Mouse (Mus musculus): ENCODE results near the gene Sacs.

The Sacs gene

DNA sequence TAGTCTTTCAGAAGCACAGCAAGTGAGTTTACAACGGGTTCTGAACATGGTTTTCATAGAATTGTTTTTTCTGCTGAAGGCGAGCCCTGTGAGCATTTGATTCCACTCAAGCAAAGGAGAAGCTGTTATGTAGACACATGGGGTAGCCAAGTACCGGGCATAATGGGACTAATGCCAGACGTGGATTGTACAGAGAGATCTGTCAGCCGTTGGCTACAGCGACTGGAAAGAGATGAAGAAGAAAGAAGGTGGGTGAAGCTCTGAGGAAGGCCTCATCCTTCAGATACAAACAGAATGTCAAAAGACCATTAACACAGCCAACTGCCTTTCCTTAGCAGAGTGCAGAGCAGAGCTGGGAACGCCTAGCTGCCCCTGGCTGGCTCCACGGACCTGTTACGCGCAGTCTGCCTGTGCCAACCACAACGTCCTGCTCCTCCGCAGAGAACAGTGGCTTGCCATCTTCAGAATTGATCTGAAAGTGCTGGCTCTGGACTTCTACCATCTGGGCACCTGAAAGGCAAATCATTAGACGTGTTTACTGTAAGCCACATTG, 93.8 kb downstream of the Sacs start:
- Histone ChIP-seq H3K27me3 (ENCODE audit: insufficient read depth, low read length) (no peaks in the 10 kb centered on the region), H3K36me3 (ENCODE audit: insufficient read depth, low read length) (no peaks in the 10 kb centered on the region), H3K9me3 (ENCODE audit: low read length) (no peaks in the 10 kb centered on the region), H3K4me3 (replicated peaks; ENCODE audit: low read length) (no peak overlapping the region), H3K4me1 (replicated peaks; ENCODE audit: low read depth, low read length) (peaks cover 8% of the 10 kb centered on the region)
- TF ChIP-seq NANOG (IDR thresholded peaks at IDR 0.05; ENCODE audit: borderline replicate concordance, low read length) (no peak), CTCF (conservative IDR thresholded peaks at IDR 0.05; ENCODE audit: low read length) (no peak), POU5F1 (IDR thresholded peaks at IDR 0.05; ENCODE audit: borderline replicate concordance, low read length) (no peak)

GRCm38 (mm10) chr14:61235846-61236474, 97.7 kb downstream of the Sacs start:
- no peaks in the 10 kb centered on the region for H3K36me3 ChIP-seq (ENCODE audit: insufficient read depth, low read length)
- H3K9me3 ChIP-seq (ENCODE audit: low read length), result no peaks in the 10 kb centered on the region
- no peaks in the 10 kb centered on the region for H3K27me3 ChIP-seq (ENCODE audit: insufficient read depth, low read length)
- H3K4me1 ChIP-seq (replicated peaks; ENCODE audit: low read depth, low read length), result peaks cover 17% of the 10 kb centered on the region
- H3K4me3 ChIP-seq (replicated peaks; ENCODE audit: low read length), result no peak overlapping the region
- TF ChIP-seq NANOG (IDR thresholded peaks at IDR 0.05; ENCODE audit: borderline replicate concordance, low read length) (no peak), POU5F1 (IDR thresholded peaks at IDR 0.05; ENCODE audit: borderline replicate concordance, low read length) (no peak), CTCF (conservative IDR thresholded peaks at IDR 0.05; ENCODE audit: low read length) (no peak)

GRCm38 (mm10) chr14:61237101-61237654, 98.9 kb downstream of the Sacs start:
- no peaks in the 10 kb centered on the region for H3K27me3 ChIP-seq (ENCODE audit: insufficient read depth, low read length)
- H3K4me1 ChIP-seq (replicated peaks; ENCODE audit: low read depth, low read length), result peaks cover 17% of the 10 kb centered on the region
- TF ChIP-seq POU5F1 (IDR thresholded peaks at IDR 0.05; ENCODE audit: borderline replicate concordance, low read length), result no peak
- no peak; the same call in 1 of the 2 replicates for TF ChIP-seq NANOG (IDR thresholded peaks at IDR 0.05; ENCODE audit: borderline replicate concordance, low read length)
- TF ChIP-seq CTCF (conservative IDR thresholded peaks at IDR 0.05; ENCODE audit: low read length), result no peak
- no peaks in the 10 kb centered on the region for H3K9me3 ChIP-seq (ENCODE audit: low read length)
- H3K36me3 ChIP-seq (ENCODE audit: insufficient read depth, low read length), result no peaks in the 10 kb centered on the region
- H3K4me3 ChIP-seq (replicated peaks; ENCODE audit: low read length), result no peak overlapping the region

DNA sequence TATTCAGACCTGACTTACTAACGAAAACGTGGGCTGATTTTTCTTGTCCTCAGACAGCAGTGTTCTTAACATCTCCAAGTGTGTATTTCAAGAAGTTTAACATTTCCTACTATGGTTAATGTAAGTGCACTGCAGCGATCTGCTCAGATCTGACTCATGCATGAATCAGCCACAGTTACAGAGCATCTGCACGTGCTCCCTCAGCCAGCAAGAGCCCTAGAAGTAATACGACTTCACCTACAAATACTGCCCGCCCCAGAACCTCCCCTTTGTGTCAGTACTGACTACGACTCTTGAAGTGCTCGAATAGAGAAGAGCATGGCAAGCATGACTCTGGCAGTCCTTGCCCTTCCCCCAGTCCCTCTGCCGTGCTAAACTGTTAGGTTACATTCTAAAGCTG, 100.5 kb downstream of the Sacs start:
- Histone ChIP-seq H3K9me3 (ENCODE audit: low read length) (no peaks in the 10 kb centered on the region), H3K36me3 (ENCODE audit: insufficient read depth, low read length) (no peaks in the 10 kb centered on the region), H3K4me3 (replicated peaks; ENCODE audit: low read length) (no peak overlapping the region), H3K27me3 (ENCODE audit: insufficient read depth, low read length) (no peaks in the 10 kb centered on the region), H3K4me1 (replicated peaks; ENCODE audit: low read depth, low read length) (peaks cover 17% of the 10 kb centered on the region)
- TF ChIP-seq POU5F1 (IDR thresholded peaks at IDR 0.05; ENCODE audit: borderline replicate concordance, low read length) (no peak), NANOG (IDR thresholded peaks at IDR 0.05; ENCODE audit: borderline replicate concordance, low read length) (no peak), CTCF (conservative IDR thresholded peaks at IDR 0.05; ENCODE audit: low read length) (no peak)

DNA sequence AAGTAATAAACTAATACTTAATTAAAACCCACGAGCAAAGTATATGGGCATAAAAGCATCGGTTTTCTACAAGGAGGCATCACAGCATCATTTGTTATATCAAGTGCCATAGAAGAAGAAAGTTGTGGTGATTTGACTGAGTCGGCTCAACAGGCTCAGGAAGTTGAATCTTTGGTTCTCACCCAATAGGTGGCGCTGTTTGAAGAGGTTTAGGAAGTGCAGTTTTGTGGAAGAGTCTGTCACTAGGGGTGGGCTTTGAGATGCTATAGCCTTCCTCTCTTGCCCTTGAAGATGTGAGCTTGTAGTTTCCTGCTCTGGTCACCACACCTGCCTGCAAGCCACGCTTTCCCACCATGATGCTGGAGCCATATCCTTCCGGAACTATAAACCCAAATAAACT, 104.4 kb downstream of the Sacs start:
- no peaks in the 10 kb centered on the region for H3K9me3 ChIP-seq (ENCODE audit: low read length)
- TF ChIP-seq NANOG (IDR thresholded peaks at IDR 0.05; ENCODE audit: borderline replicate concordance, low read length), result no peak
- TF ChIP-seq CTCF (conservative IDR thresholded peaks at IDR 0.05; ENCODE audit: low read length), result peak; percentile 24
- peaks cover 4% of the 10 kb centered on the region; the same call in 1 of the 2 replicates for H3K4me1 ChIP-seq (replicated peaks; ENCODE audit: low read depth, low read length)
- no peaks in the 10 kb centered on the region for H3K36me3 ChIP-seq (ENCODE audit: insufficient read depth, low read length)
- no peaks in the 10 kb centered on the region for H3K27me3 ChIP-seq (ENCODE audit: insufficient read depth, low read length)
- no peak overlapping the region for H3K4me3 ChIP-seq (replicated peaks; ENCODE audit: low read length)

- no peaks in the 10 kb centered on the region for H3K36me3 ChIP-seq (ENCODE audit: insufficient read depth, low read length)
Observed at GRCm38 (mm10) chr14:61246444-61246843, 108.2 kb downstream of the Sacs start.

GRCm38 (mm10) chr14:61252596-61253388, 114.5 kb downstream of the Sacs start:
- no peak overlapping the region for H3K4me3 ChIP-seq (replicated peaks; ENCODE audit: low read length)
- H3K4me1 ChIP-seq (replicated peaks; ENCODE audit: low read depth, low read length), result no peaks in the 10 kb centered on the region
- H3K27me3 ChIP-seq (ENCODE audit: insufficient read depth, low read length), result no peaks in the 10 kb centered on the region
- peaks cover 5% of the 10 kb centered on the region; the same call in 1 of the 2 replicates for H3K9me3 ChIP-seq (ENCODE audit: low read length)
- no peaks in the 10 kb centered on the region for H3K36me3 ChIP-seq (ENCODE audit: insufficient read depth, low read length)
- TF ChIP-seq NANOG (IDR thresholded peaks at IDR 0.05; ENCODE audit: borderline replicate concordance, low read length), result no peak
- TF ChIP-seq POU5F1 (IDR thresholded peaks at IDR 0.05; ENCODE audit: borderline replicate concordance, low read length), result no peak
- TF ChIP-seq CTCF (conservative IDR thresholded peaks at IDR 0.05; ENCODE audit: low read length), result no peak

More at GRCm38 (mm10) chr14:61246444-61246843, 108.2 kb downstream of the Sacs start:
- Histone ChIP-seq H3K9me3 (ENCODE audit: low read length) (no peaks in the 10 kb centered on the region), H3K27me3 (ENCODE audit: insufficient read depth, low read length) (no peaks in the 10 kb centered on the region), H3K4me3 (replicated peaks; ENCODE audit: low read length) (no peak overlapping the region), H3K4me1 (replicated peaks; ENCODE audit: low read depth, low read length) (no peaks in the 10 kb centered on the region)
- TF ChIP-seq CTCF (conservative IDR thresholded peaks at IDR 0.05; ENCODE audit: low read length) (no peak), POU5F1 (IDR thresholded peaks at IDR 0.05; ENCODE audit: borderline replicate concordance, low read length) (no peak), NANOG (IDR thresholded peaks at IDR 0.05; ENCODE audit: borderline replicate concordance, low read length) (no peak)

DNA sequence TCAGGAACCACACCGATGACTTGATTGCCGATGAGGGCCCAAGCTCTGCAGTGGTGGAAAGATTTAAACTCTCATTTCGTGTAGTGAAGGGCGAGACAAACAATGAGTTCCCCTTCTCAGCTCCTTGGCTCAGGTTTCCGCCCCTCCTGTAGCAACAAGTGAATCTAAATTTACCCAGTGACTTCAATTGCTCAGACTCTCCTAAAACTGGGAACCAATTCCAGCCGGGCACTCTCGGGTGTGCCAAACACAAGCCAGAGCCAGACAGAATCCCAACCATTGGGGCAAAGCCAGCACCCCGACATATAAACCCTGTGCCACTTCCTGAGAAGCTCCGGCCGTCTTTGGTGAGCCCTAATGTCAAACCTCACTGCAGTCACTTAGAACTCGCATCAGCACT, 120.1 kb downstream of the Sacs start, which contains the start of gene Sgcg:
Gene Sgcg (minus strand): TSS at position 139 of the 400 bp plus-strand sequence.
- no peak for TF ChIP-seq POU5F1 (IDR thresholded peaks at IDR 0.05; ENCODE audit: borderline replicate concordance, low read length)
- no peak for TF ChIP-seq CTCF (conservative IDR thresholded peaks at IDR 0.05; ENCODE audit: low read length)
- TF ChIP-seq NANOG (IDR thresholded peaks at IDR 0.05; ENCODE audit: borderline replicate concordance, low read length), result no peak
- Histone ChIP-seq H3K4me1 (replicated peaks; ENCODE audit: low read depth, low read length) (no peaks in the 10 kb centered on the region), H3K27me3 (ENCODE audit: insufficient read depth, low read length) (no peaks in the 10 kb centered on the region), H3K36me3 (ENCODE audit: insufficient read depth, low read length) (no peaks in the 10 kb centered on the region), H3K9me3 (ENCODE audit: low read length) (peaks cover 5% of the 10 kb centered on the region; the same call in 1 of the 2 replicates), H3K4me3 (replicated peaks; ENCODE audit: low read length) (no peak within 1 kb of the TSS)
